Mouse (Mus musculus): ENCODE measurements around the gene Eef2. TPM values are rescaled to one million over a fixed set of nuclear protein-coding genes. Genes with fewer than 3 reads are reported as not detected.

The Eef2 gene
- polyA plus RNA-seq, 1 experiment from 2014 or later = 428 TPM

- Histone ChIP-seq H3K36me3 (ENCODE audit: control insufficient read depth, insufficient read depth, low read length) (peaks cover 47% of the 10 kb centered on the region), H3K4me2 (ENCODE audit: low read depth, severe bottlenecking) (no peak overlapping the region), H3K27ac (replicated peaks; ENCODE audit: low read depth, low read length) (no peak overlapping the region), H3K4me1 (ENCODE audit: control insufficient read depth, insufficient read depth, low read length) (peaks cover 18% of the 10 kb centered on the region), H3K4me3 (ENCODE audit: low read depth, low read length) (no peak overlapping the region), H3K9me3 (ENCODE audit: control insufficient read depth, low read length) (no peaks in the 10 kb centered on the region), H3K27me3 (ENCODE audit: control insufficient read depth, insufficient read depth, low read length) (no peaks in the 10 kb centered on the region), H3K9ac (ENCODE audit: low read length) (no peak overlapping the region)
- 97% methylated on average over 27 of the region's 27 CpGs for WGBS
- no peak for ATAC-seq (ENCODE audit: insufficient number of reproducible peaks, low FRiP score, low TSS enrichment, low read depth)
- no peak for DNase-seq (ENCODE audit: low spot score)
Observed at GRCm38 (mm10) chr10:81144667-81145066, 31.8 kb upstream of the Eef2 start.

GRCm38 (mm10) chr10:81145307-81145706 is 31.1 kb upstream of the Eef2 start:
- Histone ChIP-seq H3K4me3 (ENCODE audit: low read depth, low read length) (no peak overlapping the region), H3K9me3 (ENCODE audit: control insufficient read depth, low read length) (no peaks in the 10 kb centered on the region), H3K27me3 (ENCODE audit: control insufficient read depth, insufficient read depth, low read length) (no peaks in the 10 kb centered on the region), H3K4me2 (ENCODE audit: low read depth, severe bottlenecking) (no peak overlapping the region), H3K9ac (ENCODE audit: low read length) (no peak overlapping the region), H3K4me1 (ENCODE audit: control insufficient read depth, insufficient read depth, low read length) (peaks cover 12% of the 10 kb centered on the region), H3K27ac (replicated peaks; ENCODE audit: low read depth, low read length) (no peak overlapping the region), H3K36me3 (ENCODE audit: control insufficient read depth, insufficient read depth, low read length) (peaks cover 50% of the 10 kb centered on the region)
- ATAC-seq (ENCODE audit: insufficient number of reproducible peaks, low FRiP score, low TSS enrichment, low read depth) (no peak), DNase-seq (ENCODE audit: low spot score) (no peak)
- WGBS = 92% methylated on average over 6 of the region's 6 CpGs

- H3K4me2 ChIP-seq (ENCODE audit: low read depth, severe bottlenecking) = no peak overlapping the region
- DNase-seq (ENCODE audit: low spot score) (no peak), ATAC-seq (ENCODE audit: insufficient number of reproducible peaks, low FRiP score, low TSS enrichment, low read depth) (no peak)
- H3K4me3 ChIP-seq (ENCODE audit: low read depth, low read length) = no peak overlapping the region
- peaks cover 50% of the 10 kb centered on the region for H3K36me3 ChIP-seq (ENCODE audit: control insufficient read depth, insufficient read depth, low read length)
- no peak overlapping the region for H3K27ac ChIP-seq (replicated peaks; ENCODE audit: low read depth, low read length)
- H3K9me3 ChIP-seq (ENCODE audit: control insufficient read depth, low read length) = no peaks in the 10 kb centered on the region
- WGBS = 87% methylated on average over 7 of the region's 7 CpGs
- H3K9ac ChIP-seq (ENCODE audit: low read length) = no peak overlapping the region
- peaks cover 7% of the 10 kb centered on the region for H3K4me1 ChIP-seq (ENCODE audit: control insufficient read depth, insufficient read depth, low read length)
- no peaks in the 10 kb centered on the region for H3K27me3 ChIP-seq (ENCODE audit: control insufficient read depth, insufficient read depth, low read length)
Observed at GRCm38 (mm10) chr10:81145778-81146177, 30.7 kb upstream of the Eef2 start.

GRCm38 (mm10) chr10:81146296-81146695 is 30.1 kb upstream of the Eef2 start:
- ATAC-seq (ENCODE audit: insufficient number of reproducible peaks, low FRiP score, low TSS enrichment, low read depth) = no peak
- no peak for DNase-seq (ENCODE audit: low spot score)
- Histone ChIP-seq H3K27ac (replicated peaks; ENCODE audit: low read depth, low read length) (no peak overlapping the region), H3K4me3 (ENCODE audit: low read depth, low read length) (no peak overlapping the region), H3K4me2 (ENCODE audit: low read depth, severe bottlenecking) (no peak overlapping the region), H3K4me1 (ENCODE audit: control insufficient read depth, insufficient read depth, low read length) (0 out of 2 replicates have a peak, but pooled peaks cover 4% of the 10 kb centered on the region), H3K9ac (ENCODE audit: low read length) (no peak overlapping the region), H3K27me3 (ENCODE audit: control insufficient read depth, insufficient read depth, low read length) (no peaks in the 10 kb centered on the region), H3K36me3 (ENCODE audit: control insufficient read depth, insufficient read depth, low read length) (peaks cover 50% of the 10 kb centered on the region), H3K9me3 (ENCODE audit: control insufficient read depth, low read length) (no peaks in the 10 kb centered on the region)
- WGBS = 83% methylated on average over 4 of the region's 4 CpGs

- Histone ChIP-seq H3K4me2 (ENCODE audit: low read depth, severe bottlenecking) (no peak overlapping the region), H3K27ac (replicated peaks; ENCODE audit: low read depth, low read length) (no peak overlapping the region), H3K4me1 (ENCODE audit: control insufficient read depth, insufficient read depth, low read length) (no peaks in the 10 kb centered on the region), H3K27me3 (ENCODE audit: control insufficient read depth, insufficient read depth, low read length) (no peaks in the 10 kb centered on the region), H3K9me3 (ENCODE audit: control insufficient read depth, low read length) (no peaks in the 10 kb centered on the region), H3K9ac (ENCODE audit: low read length) (no peak overlapping the region), H3K36me3 (ENCODE audit: control insufficient read depth, insufficient read depth, low read length) (peaks cover 55% of the 10 kb centered on the region), H3K4me3 (ENCODE audit: low read depth, low read length) (no peak overlapping the region)
- WGBS = 74% methylated on average over 6 of the region's 6 CpGs
- DNase-seq (ENCODE audit: low spot score) (no peak), ATAC-seq (ENCODE audit: insufficient number of reproducible peaks, low FRiP score, low TSS enrichment, low read depth) (no peak)
Observed at GRCm38 (mm10) chr10:81151261-81151660, 25.2 kb upstream of the Eef2 start.

- H3K4me3 ChIP-seq (ENCODE audit: low read depth, low read length) = no peak overlapping the region
- no peaks in the 10 kb centered on the region for H3K4me1 ChIP-seq (ENCODE audit: control insufficient read depth, insufficient read depth, low read length)
- no peaks in the 10 kb centered on the region for H3K9me3 ChIP-seq (ENCODE audit: control insufficient read depth, low read length)
- ATAC-seq (ENCODE audit: insufficient number of reproducible peaks, low FRiP score, low TSS enrichment, low read depth) (no peak), DNase-seq (ENCODE audit: low spot score) (no peak)
- H3K4me2 ChIP-seq (ENCODE audit: low read depth, severe bottlenecking) = no peak overlapping the region
- WGBS = 81% methylated on average over 12 of the region's 12 CpGs
- no peak overlapping the region for H3K27ac ChIP-seq (replicated peaks; ENCODE audit: low read depth, low read length)
- peaks cover 55% of the 10 kb centered on the region for H3K36me3 ChIP-seq (ENCODE audit: control insufficient read depth, insufficient read depth, low read length)
- H3K27me3 ChIP-seq (ENCODE audit: control insufficient read depth, insufficient read depth, low read length) = no peaks in the 10 kb centered on the region
- no peak overlapping the region for H3K9ac ChIP-seq (ENCODE audit: low read length)
Observed at GRCm38 (mm10) chr10:81152609-81153008, 23.8 kb upstream of the Eef2 start.

GRCm38 (mm10) chr10:81154313-81154712 is 22.1 kb upstream of the Eef2 start:
- peaks cover 53% of the 10 kb centered on the region for H3K36me3 ChIP-seq (ENCODE audit: control insufficient read depth, insufficient read depth, low read length)
- no peak overlapping the region for H3K9ac ChIP-seq (ENCODE audit: low read length)
- H3K4me2 ChIP-seq (ENCODE audit: low read depth, severe bottlenecking) = no peak overlapping the region
- 90% methylated on average over 12 of the region's 12 CpGs for WGBS
- ATAC-seq (ENCODE audit: insufficient number of reproducible peaks, low FRiP score, low TSS enrichment, low read depth) = no peak
- DNase-seq (ENCODE audit: low spot score) = no peak
- H3K27me3 ChIP-seq (ENCODE audit: control insufficient read depth, insufficient read depth, low read length) = no peaks in the 10 kb centered on the region
- no peak overlapping the region for H3K4me3 ChIP-seq (ENCODE audit: low read depth, low read length)
- H3K4me1 ChIP-seq (ENCODE audit: control insufficient read depth, insufficient read depth, low read length) = no peaks in the 10 kb centered on the region
- no peaks in the 10 kb centered on the region for H3K9me3 ChIP-seq (ENCODE audit: control insufficient read depth, low read length)
- no peak overlapping the region for H3K27ac ChIP-seq (replicated peaks; ENCODE audit: low read depth, low read length)

GRCm38 (mm10) chr10:81154736-81155135 is 21.7 kb upstream of the Eef2 start:
- Histone ChIP-seq H3K27ac (replicated peaks; ENCODE audit: low read depth, low read length) (no peak overlapping the region), H3K4me3 (ENCODE audit: low read depth, low read length) (no peak overlapping the region), H3K9me3 (ENCODE audit: control insufficient read depth, low read length) (no peaks in the 10 kb centered on the region), H3K4me1 (ENCODE audit: control insufficient read depth, insufficient read depth, low read length) (no peaks in the 10 kb centered on the region), H3K4me2 (ENCODE audit: low read depth, severe bottlenecking) (no peak overlapping the region), H3K36me3 (ENCODE audit: control insufficient read depth, insufficient read depth, low read length) (peaks cover 52% of the 10 kb centered on the region), H3K27me3 (ENCODE audit: control insufficient read depth, insufficient read depth, low read length) (no peaks in the 10 kb centered on the region), H3K9ac (ENCODE audit: low read length) (no peak overlapping the region)
- ATAC-seq (ENCODE audit: insufficient number of reproducible peaks, low FRiP score, low TSS enrichment, low read depth) (no peak), DNase-seq (ENCODE audit: low spot score) (no peak)
- WGBS = 85% methylated on average over 6 of the region's 6 CpGs

- Histone ChIP-seq H3K27me3 (ENCODE audit: control insufficient read depth, insufficient read depth, low read length) (no peaks in the 10 kb centered on the region), H3K4me1 (ENCODE audit: control insufficient read depth, insufficient read depth, low read length) (peaks cover 10% of the 10 kb centered on the region), H3K9me3 (ENCODE audit: control insufficient read depth, low read length) (no peaks in the 10 kb centered on the region), H3K4me2 (ENCODE audit: low read depth, severe bottlenecking) (no peak overlapping the region), H3K9ac (ENCODE audit: low read length) (no peak overlapping the region), H3K27ac (replicated peaks; ENCODE audit: low read depth, low read length) (no peak overlapping the region), H3K36me3 (ENCODE audit: control insufficient read depth, insufficient read depth, low read length) (peaks cover 30% of the 10 kb centered on the region), H3K4me3 (ENCODE audit: low read depth, low read length) (no peak overlapping the region)
- DNase-seq (ENCODE audit: low spot score) = no peak
- no peak for ATAC-seq (ENCODE audit: insufficient number of reproducible peaks, low FRiP score, low TSS enrichment, low read depth)
- 67% methylated on average over 8 of the region's 8 CpGs for WGBS
Observed at GRCm38 (mm10) chr10:81161602-81162317, 14.7 kb upstream of the Eef2 start.

Data from limb, embryonic 11.5 days (tissue).